Mouse (Mus musculus) c-Kit-negative CD71-positive TER-119-positive erythroid progenitor cells, embryonic 14.5 days (primary cell): ENCODE results near the gene Arel1.

Experiments
- DNase-seq: peaks from one replicate; pipeline ENCODE4 v3.0.0-alpha.2; 2013; ENCODE audit warnings: low read depth, low spot score

The Arel1 gene

DNA sequence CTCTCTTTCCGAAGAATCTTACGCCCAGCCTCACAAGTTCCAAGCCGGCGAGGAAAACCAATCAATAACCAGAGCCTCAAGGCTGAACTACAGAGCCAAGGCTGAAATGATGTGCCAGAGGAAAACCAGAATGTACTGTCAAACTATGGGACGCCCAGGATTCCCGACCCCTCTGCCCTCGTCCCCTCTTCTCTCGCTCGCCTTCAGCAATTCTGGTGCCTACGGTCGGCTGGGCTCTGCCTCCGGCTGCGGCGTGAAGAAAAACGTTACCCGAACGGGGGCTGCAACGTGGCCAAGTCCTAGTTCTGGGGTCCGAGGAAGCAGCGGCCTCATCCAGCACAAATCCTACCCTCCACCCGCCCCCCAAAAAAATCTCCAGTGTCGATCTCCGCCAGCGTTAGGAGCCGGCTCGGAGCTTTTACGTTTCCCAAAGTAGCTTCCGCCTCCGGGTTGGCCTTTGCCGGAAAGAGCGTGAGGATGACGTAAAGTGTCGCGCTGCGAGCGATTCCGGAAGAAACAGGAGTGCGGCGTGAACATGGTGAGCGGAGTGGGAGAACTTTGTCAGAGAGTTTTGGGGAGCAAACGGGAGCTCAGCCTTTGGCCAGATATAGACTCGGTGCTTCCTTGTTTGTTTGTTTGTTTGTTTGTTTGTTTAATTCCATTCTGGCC is at the start of gene Arel1, which contains the start of gene Fcf1:
TSS of gene Arel1 (minus strand) at position 473 of the 669 bp plus-strand sequence.
TSS of gene Fcf1 (plus strand) at position 470 of the 669 bp plus-strand sequence.
- DNase-seq = peak; percentile 86

DNA sequence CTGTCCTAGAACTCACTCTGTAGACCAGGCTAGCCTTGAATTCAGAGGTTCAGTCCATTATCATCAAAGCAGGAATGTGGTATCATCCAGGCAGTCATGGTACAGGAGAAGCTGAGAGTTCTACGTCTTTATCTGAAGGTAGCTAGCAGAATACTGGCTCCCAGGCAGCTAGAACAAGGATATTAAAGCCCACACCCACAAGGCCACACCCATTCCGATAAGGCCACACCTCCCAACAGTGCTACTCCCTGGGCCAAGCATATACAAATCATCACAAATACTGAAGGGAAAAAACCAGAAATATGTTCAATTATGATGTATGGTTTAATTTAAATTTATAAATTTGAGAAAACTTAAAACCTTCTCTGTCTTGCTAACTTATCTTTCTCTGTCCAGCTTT is 41.5 kb upstream of the Arel1 start:
- peak; percentile 39 for DNase-seq

DNA sequence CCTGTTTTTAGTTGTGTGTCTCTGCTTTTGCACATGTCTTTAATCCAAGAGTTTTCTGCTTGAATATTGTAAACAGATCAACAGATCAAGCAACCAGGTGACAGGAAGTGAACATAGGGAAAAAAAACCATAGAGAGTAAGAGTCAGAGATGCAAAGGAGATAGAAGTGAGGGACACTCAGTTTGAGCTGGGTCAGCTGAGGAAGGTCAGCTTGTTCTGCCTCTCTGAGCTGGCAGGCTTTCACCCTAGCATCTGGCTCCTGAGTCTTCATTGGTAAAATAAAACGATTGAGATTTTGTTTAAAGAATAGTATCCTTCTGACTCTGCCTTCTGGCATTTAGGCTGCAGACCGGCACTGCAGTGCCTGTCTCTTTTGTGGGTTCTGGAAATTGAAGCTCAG is 39.8 kb upstream of the Arel1 start:
- DNase-seq = no peak

DNA sequence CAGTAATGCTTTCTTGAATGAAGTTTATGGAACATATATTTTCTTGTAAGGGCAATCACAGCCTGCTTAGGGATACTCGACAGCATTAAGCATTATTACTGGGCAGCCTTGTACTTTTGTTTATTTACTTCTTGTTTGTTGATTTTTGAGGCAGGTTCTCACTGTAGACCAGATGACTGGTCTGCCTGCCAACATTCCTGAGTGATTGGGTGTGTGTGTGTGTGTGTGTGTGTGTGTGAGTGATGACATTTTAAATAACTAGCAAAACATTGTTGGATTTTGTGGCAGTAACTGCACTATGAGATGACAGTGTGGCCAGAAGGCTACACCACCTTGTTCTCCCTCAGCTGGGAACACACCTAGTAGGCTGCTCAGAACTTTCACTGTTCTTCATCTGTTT is 39.1 kb upstream of the Arel1 start:
- DNase-seq = no peak

DNA sequence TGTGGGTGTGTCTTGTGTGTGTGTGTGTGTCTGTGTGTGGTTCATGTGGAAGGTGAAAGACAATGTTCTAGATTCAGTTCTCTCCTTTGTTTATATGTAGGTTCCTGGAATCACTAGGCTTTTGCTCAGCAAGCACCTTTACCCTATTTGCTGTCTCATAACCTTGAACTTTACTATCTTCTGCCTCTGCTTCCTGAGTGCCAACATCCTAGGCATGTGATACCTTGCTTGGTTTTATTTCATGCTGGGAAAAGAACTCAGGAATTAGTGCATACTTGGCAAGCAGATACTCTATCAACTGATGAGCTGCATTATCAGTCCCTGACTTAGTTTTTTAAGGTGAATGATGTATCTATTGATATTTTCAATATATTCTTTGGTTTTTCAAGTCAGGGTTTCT is 36.3 kb upstream of the Arel1 start:
- no peak for DNase-seq

DNA sequence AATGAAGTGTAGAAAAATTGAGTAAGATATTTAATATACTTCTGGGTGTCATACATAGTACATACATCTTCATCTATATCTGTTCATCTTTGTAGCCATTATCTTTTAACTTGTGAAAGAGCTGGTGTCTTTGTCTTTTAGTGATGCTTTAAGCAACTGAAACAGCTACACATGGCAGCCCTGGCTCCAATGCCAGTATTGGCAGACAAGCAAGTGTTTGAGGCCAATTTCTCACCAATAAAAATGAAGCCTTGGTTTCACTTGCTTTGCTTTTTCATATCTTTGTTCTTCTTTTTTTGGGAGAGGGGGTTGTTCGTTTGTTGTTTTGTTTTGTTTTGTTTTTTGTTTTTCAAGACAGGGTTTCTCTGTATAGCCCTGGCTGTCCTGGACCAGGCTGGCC is 35.5 kb upstream of the Arel1 start:
- no peak for DNase-seq

DNA sequence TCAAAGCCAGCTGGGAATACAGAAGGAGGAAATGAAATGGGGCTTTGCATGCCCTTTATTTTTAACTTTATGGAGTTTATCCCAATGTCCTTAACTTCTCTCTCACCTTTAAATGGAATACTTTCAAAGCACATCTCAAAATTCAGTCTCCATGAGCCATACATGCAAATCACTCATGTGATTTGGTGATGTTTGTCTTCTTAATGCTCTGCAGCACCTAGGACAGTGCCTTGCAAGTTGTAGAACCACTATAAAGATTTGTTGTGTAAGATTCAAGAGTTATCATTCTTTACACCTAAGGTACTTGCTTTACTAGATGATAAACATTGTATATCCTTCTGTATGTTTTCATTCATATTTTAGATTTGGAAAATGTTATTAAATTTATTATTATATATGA is 28.4 kb upstream of the Arel1 start:
- DNase-seq = no peak

DNA sequence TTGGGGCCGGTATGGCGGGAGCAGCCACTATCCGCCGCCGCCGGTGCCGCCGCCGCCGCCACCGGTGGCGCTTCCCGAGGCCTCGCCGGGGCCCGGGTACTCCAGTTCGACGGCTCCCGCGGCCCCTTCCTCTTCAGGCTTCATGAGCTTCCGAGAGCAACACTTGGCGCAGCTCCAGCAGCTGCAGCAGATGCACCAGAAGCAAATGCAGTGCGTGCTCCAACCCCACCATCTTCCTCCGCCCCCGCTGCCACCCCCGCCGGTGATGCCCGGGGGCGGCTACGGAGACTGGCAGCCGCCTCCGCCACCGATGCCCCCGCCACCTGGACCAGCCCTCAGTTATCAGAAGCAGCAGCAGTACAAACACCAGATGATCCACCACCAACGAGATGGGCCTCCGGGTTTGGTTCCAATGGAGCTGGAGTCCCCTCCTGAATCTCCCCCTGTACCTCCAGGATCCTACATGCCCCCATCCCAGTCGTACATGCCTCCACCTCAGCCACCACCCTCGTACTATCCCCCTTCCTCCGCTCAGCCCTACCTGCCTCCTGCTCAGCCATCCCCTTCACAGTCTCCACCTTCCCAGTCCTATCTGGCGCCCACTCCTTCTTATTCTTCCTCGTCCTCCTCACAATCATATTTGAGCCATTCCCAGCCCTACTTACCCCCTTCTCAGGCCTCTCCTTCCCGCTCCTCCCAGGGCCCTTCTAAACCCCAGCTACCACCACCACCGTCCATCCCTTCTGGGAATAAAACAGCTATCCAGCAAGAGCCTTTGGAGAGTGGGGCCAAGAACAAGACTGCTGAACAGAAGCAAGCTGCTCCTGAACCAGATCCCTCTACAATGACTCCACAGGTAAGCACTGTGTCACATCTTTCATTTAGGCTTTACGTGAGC is 26.1 kb upstream of the Arel1 start:
- peak; percentile 19 for DNase-seq

DNA sequence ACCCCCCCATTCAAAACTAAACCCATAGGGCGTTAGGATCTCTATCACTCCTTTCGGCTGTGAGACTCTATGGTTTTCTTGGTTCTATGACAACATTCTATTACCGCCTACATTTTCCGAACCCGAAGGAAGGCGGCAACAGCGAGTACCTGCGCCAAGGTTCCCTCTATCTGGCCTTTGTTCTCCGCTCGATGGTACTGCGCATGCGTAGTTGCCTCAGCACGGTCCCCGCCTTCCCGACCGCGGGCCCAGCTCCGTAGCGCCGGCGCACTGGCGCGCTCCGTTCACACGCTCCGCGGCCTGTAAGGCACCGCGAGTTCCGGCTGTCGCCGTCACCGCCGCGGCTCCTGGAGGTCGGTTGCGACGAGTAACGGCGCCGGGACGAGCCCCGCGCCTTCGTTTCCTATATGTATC is 25.4 kb upstream of the Arel1 start, which contains the start of gene Ylpm1:
TSS of gene Ylpm1 (plus strand) at position 239 of the 414 bp plus-strand sequence.
- DNase-seq = peak; percentile 90

DNA sequence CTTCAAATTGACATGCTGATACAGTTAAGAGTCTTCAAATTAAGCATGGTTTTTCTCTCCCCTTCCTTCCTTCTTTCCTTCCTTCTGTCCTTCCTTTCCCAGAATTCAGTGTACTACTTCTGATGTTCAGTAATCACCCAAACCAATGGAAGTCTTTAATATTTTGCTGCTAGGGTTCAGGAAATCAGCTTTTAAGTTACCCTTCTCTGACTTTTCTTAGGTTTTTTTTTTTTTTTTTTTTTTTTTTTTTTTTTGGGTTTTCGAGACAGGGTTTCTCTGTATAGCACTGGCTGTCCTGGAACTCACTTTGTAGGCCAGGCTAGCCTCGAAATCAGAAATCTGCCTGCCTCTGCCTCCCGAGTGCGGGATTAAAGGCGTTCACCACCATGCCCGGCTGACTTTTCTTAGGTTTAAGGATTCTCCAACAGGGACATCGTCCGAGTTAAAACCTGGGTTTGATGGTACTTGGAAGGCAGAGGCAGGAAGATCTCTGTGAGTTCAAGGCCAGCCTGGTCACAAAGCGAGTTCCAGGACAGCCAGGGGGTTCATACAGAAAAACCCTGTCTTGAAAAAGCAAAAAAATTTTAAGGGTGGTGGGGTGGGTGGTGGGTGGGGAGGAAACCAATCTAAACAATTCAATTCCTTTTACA is 24.5 kb upstream of the Arel1 start:
- DNase-seq = no peak

DNA sequence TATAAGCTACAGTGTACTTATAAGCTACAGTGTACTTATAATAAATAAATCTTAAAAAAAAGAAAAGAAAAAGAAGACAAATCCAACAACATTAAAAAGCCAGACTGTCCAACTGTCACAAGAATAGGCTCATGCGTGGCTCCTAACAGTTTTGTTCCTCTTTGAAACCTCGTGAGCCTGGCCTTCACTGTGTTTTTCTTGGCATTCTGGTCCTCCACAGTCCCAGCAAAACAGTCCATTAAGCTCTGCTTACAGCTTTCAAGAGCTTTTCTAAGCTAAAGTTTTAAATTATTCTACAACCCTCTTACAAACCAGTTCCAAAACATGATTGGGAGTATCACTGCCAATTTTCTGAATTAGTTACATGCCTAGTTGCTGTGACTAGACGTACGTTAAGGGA is 18.8 kb upstream of the Arel1 start:
- DNase-seq = no peak

DNA sequence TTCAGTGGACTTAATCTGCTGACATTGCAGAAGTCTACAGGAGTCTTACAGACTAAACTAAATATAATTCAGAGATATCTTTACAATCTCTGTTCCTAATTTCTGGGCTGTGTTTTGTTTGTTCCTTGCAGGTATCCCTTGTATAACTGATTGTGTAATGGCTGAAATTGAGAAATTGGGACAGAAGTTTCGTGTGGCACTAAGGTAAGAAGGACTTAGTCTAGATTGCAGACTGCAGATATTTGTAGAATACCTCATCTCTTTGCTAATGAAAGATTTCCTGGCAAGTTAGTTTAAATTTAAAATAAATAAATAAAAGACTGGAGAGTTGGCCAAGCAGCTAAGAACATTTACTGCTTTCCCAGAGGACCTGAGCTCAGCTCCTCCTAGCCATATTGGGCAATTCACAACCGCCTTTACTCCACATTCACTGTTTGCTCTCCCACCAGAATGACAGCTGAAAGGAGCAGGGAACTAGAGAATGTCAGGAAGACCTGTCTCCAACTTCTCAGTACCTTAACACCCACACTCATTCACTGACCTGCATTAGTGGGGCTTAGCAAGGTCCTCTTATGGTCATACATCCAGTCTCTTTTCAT is 8.7 kb upstream of the Arel1 start:
- DNase-seq = no peak

DNA sequence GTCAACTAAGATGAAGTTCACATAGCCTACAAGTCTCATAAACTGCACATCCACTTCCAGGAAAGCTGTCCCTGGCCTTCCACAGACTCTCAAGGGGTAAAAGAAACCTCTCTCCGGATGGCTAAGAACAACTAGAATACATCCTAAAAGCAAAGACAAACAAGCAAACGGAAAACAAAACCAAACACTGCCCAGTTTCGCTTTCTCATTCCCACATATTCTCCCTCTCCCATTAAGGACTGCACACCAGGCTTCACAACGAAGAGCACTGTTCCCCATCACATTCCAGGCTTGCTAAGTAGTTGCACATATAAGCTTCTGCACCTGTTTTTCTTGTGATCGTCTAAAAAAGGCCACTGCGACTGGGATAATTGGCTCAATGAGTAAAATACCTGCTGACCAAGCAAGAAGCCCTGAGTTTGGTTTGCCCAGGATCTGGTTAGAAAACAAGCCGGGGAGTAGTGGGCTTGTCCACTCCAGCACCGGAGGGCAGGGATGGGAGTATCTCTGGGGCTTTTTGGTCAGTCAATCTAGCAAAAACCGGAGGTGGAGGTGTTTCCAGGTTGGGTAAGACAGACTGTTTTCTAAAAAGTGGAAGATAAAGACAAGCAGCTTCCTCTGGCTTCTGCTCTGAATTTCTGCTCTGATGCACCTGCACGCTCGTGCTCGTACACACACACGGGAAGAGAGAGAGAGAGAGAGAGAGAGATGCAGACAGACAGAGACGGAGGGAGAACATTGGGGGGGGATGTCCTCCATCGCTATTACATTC is 858 bp downstream of the Arel1 start:
- DNase-seq = peak; percentile 39

DNA sequence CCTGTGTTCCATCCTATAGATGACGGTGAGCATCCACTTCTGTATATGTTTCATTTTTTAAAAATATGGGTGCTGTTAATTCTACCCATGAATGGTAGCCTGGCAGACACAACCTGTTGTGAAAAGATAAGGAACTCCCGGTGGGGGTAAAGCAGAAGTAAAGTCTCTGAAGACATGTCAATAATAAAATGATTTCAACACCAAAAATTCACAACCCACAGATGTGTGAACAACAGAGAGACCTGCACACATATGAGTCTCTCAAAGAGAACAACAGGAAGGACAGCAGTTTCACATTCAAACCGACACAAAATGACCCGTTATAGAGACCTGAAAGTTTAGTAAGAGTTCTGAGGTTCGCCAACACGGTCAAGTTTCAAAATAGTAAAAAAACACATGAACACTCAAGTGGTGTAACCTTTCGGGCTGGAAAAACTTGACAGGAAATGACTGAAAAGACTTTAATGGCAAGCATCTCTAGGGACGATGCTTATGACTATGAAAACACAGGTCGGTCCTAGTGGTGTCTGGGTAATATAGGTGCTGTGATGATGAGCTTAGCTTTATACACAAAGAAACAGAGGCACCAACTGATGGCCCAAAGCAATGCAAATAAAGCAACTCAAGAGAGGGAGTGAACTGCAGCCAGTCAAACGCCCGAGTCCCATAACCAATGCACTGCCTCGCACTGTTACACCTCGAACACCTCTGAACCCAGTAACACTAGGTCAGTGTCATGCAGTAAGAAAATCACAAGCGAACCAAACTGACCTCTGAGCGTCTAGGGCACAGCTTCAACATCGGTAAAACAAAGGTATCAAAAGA is 1.7 kb downstream of the Arel1 start:
- DNase-seq = peak; percentile 42

DNA sequence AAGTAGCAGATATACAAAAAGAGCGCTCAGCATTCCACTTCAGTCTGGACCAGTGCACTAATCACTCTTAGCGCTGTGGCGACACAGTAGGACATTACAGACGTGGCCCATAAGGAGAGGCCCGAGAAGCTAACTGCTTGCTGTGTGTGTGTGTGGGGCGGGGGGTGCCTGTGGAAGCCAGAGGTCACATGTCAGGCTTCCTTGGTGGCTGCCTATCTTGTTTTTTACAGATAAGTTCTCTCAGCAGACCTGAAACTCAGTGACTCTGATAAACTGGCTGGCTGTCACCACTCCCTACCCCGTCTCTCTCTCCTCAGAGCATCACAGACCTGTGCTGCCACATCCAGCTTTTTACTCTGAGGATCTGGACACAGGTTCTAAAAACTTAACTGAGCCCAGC is 8.1 kb downstream of the Arel1 start:
- peak; percentile 54 for DNase-seq

DNA sequence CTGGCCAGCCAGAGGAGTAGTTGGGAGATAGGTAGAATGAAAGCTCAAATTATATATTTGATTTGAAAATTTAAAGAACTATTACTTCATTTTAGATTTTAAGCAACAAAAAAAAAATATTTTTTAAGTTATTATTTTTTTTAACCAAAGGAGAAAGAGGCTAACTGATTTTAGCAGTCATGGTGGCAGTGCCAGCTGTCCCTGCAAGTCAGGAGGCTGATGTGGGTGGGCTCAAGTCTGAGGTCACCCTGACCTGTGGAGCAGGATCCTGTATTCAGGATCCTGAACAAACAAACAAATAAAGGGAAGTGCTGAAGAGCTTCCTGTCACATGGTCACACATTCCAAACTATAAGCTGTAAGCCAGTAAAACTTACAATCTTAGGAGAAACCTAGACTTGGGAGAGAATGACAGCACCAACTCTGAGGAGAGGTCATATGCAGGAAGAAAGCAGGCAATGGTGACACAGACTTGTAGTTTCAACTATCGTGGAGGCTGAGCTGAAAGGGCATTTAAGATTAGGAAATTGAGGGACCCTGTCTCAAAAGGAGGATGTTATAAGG is 11.8 kb downstream of the Arel1 start:
- DNase-seq = no peak

DNA sequence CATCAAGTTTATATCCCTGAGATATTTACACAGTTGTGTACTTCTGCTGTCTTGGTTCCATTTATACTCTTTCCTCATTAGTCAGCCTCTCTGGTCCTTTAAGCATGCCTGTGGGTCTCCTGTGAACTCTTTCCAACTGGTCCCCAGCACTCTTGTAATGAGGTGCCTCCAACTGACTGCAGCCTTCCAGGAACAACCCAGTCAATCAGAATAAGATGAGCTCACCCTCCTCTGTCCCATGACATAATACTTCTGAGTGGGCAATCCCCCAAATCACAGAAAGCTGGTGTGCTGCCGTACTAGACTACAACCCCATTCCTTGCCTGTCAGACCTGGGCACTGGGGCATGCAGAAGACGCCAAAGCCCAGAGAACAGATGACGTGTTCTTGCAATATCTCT is 14.4 kb downstream of the Arel1 start:
- no peak for DNase-seq

DNA sequence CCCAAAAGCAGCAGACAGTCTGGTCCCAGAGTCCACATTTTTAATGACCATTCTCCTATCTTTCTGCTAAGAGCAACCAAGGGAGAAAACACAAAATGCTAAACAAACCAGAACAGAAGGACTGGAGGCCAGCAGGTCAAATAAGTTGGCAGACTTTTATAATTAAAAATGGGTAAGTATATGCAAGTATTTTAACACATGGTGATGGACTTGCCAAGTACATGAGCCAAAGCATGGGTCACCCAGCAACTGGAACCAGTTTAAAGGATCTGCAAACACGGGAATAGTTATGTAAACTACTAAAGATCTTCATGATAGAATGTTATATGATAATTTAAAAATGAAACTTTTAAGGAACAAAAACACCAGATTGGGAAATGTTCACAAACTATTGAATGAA is 18.3 kb downstream of the Arel1 start:
- no peak for DNase-seq

DNA sequence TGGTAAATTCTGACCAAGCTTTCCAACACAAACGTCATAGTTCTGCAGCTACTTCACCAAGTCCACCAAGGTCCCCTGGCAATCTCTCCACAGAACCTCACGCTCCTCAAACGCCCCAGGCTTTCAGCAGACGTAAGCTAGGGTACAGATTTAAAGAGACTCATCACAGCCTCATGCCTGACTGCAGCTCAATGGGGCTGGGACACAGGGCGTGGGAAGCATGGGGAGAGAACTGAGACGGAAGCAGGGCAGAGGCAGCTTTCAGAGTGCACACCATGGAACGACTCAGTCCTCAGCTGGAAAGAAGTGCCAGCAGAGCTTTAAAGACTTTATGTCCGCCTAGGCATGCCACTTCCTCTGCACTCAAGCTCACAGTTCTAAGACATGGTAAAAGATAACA is 19.2 kb downstream of the Arel1 start:
- DNase-seq = no peak

DNA sequence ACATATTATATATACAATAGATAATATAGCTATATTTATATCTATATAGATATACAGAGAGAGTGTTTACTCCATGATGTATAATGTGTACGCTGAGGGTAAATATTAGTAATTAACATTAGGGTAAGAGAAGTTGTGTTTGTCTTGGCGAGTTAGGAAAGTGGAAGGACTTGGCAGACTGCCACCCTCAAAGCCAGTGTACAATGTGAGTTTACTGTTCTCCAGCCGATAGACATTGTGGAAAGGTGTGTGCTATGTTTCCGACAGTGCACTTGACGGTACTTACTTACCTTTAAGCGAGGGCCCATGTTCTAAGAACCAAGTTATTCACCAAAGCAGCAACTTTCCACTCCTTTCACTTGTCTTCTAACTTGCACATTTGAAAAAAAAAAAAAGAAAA is 19.9 kb downstream of the Arel1 start:
- DNase-seq = no peak
